Mouse (Mus musculus) left cerebral cortex, adult 11 months (tissue): ENCODE results near the gene Actl6b.

Source experiments
- DNase-seq: peaks from one replicate; pipeline ENCODE4 v3.0.0; 2022; ENCODE audit warnings: low spot score

Actl6b gene

DNA sequence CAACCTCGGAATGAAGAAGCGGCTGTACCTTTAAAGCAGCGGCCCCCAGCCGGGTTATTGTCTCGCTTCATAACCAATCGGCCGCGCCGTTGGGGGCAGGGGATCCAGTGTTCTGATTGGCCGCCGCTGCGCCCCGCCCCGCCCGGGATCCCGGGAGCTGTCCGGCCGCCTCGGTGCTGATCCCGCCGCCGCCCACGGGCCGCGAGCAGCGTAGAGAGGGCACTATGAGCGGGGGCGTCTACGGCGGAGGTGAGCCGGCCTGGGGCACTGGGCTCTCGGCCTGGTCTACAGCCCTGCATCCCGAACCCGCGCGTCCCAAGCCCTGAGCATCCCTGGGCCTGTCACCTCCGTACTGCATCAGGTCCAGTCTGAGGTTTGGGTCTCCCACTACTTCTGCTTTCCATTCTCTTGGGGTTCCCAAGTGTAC, at the start of gene Actl6b:
Actl6b (plus strand) TSS at position 107 of the 427 bp plus-strand sequence.
- peak; percentile 78 for DNase-seq

GRCm38 (mm10) chr5:137504041-137504440, 49.3 kb upstream of the Actl6b start:
- no peak for DNase-seq

GRCm38 (mm10) chr5:137510014-137510501, 43.3 kb upstream of the Actl6b start:
- DNase-seq, result no peak

DNA sequence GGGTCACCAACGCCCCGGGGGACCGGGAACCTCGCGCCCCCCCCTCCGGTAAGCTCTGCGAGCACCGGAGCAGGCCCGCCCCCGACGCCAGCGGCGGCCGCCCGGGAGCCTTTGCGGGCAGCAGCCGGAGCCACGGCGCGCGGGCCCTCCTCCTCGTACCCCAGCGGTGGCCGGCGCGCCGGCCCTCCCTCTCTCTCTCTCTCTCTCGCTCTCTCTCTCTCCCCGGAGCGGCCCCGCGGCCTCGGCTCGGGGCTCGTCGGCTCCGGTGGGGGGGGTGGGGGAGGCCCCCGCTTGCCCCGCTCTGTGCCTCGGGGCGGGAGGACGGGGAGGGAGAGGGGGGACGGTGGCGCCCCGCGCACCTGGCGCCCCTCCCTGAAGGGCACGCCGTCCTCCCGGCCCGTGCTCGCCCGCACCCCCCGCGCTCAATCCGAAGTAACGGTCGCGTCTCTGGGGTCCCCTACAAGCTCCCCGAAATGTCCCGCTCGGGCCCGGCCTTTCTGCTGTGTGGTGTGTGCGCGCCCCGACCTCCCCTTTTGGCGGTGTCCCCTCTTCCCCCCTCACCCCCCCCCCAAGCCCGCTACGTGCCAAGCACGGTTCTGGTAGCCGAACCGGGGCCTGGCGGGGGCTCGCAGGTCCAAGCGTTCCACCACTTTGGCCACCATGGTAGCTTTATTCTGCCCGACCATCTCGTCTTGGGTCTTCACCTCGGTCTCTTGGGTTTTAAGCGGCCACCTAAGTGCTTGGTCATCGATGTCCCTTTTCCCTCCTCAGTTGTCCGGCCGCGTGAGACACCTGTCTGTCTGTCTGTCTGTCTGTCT, 42.5 kb upstream of the Actl6b start:
- DNase-seq, result no peak

DNA sequence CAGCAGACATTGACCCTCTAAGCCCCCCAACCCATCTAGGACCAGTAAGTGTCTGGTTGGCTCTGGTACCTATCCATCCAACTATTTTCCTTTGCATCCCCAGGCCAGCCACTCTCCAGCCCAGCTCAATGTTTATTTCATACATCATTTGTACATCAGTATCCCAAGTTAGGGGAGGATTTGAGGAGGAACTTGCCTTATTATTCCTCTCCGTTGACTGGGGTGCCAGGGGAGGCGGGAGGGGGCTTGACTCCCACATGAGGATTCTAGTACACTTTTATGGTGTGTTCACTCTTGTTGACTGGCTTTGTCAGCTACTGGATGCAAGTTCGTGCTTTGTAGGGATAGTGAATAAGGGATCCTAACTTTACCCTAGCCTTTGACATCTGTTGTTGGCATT, 41.6 kb upstream of the Actl6b start:
- DNase-seq, result no peak

DNA sequence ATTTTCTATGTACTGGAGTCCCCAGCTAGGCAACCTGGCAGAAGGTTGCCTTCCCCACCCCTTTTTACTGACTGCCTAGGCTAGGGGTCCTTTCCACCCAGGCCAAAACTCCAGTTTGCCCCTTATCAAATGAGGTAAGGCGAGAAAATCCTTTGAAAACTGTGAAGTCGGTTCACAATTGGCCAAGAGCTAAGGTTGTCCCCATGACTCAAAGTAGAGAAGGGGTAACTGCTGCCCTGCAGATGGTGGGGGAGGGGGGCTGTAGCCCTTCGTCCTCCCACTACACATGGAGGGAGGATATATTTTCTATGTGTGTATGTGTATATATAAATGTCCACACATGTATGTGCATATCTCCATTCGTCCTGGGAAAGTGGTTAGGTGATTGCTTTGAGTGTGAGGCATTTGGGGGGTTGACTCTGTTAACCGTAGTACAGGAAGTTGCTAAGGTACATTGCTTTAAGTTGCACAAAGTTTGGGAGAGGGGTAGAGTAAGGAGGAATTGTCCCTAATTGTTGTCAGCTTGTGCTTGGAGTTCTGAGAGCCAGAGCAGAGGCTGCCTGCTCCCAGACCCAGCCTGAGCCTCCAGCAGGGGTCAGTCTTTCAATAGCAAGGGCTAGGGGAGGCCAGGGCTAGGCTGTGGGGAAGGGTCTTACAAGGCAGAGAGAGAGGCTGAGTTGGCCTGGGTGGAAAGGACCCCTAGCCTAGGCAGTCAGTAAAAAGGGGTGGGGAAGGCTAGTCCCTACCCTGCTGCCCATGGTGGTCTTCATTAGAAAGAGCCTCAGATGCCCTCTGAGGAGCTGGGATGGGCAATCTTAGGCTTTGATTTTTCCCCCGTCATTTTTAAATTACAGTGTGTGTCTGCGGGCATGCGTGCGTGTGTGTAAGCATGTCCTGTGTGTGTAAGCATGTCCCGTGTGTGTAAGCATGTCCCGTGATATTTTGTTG, 40.2 kb upstream of the Actl6b start:
- no peak for DNase-seq

- no peak for DNase-seq
Measured at GRCm38 (mm10) chr5:137513951-137514721, 39.2 kb upstream of the Actl6b start.

- no peak for DNase-seq
Measured at GRCm38 (mm10) chr5:137514811-137515210, 38.5 kb upstream of the Actl6b start.

- no peak for DNase-seq
Measured at GRCm38 (mm10) chr5:137518436-137518835, 34.9 kb upstream of the Actl6b start, which contains the start of gene Gigyf1. TSS of gene Gigyf1 (plus strand) at chr5:137518548.

GRCm38 (mm10) chr5:137519691-137520550, 33.4 kb upstream of the Actl6b start:
- DNase-seq, result no peak

- DNase-seq, result no peak
Measured at GRCm38 (mm10) chr5:137521861-137522260, 31.5 kb upstream of the Actl6b start.

GRCm38 (mm10) chr5:137522711-137523110, 30.6 kb upstream of the Actl6b start:
- DNase-seq, result no peak

DNA sequence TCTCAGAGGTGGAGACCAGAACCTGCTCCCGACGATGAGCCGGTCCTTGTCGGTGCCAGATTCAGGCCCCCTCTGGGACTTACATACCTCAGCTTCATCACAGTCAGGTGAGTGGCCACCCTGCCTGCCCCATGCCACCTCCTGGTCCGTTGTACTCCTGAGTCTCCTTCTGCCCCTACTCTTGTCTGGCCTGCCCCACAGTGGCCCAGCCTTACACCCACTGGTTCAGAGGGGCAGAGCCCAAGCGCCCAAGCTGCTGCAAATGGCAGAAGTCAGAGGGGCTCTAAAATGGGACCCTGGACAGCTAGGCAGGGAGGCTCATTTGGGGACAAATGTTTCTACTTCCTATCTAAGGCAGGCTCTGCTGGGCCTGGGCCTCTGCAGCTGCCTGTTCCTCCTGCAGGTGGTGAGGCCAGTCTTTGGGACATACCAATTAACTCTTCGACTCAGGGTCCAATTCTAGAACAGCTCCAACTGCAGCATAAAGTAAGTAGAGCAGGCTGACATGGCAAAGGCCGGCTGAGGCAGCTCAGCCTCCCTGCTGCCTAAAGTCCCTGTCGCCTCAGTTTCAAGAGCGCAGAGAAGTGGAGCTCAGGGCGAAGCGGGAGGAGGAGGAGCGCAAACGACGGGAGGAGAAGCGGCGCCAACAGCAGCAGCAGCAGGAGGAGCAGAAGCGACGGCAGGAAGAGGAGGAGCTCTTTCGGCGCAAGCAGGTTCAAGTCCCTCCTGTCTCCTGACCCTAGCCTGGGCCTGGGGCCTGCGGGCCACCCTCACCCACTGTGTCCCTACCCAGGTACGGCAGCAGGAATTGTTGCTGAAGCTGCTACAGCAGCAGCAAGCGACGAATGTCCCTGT, 29.7 kb upstream of the Actl6b start:
- no peak for DNase-seq

DNA sequence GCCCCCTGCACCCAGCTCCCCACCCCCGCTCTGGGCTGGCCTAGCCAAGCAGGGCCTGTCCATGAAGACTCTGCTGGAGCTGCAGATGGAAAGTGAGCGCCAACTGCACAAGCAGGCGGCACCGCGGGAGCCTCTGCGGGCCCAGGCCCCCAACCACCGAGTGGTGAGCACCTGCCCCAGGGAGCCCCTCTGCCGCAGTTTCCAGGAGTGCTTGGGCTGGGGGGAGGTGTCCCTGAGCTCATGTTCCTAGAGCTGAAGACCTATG, 29.1 kb upstream of the Actl6b start:
- no peak for DNase-seq

DNA sequence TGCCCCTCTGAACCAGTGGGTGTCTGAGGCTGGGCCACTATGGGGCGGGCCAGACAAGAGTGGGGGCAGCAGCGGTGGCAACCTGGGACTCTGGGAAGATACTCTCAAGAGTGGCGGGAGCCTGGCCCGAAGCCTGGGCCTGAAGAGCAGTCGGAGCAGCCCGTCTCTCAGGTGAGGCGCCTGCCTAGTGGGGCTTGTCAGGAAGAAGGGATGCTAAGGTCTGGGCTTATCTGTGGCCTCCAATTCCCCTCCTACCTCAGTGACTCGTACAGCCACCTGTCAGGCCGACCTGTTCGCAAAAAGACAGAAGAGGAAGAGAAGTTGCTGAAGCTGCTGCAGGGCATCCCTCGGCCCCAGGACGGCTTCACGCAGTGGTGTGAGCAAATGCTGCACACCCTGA, 28.6 kb upstream of the Actl6b start:
- DNase-seq, result no peak

DNA sequence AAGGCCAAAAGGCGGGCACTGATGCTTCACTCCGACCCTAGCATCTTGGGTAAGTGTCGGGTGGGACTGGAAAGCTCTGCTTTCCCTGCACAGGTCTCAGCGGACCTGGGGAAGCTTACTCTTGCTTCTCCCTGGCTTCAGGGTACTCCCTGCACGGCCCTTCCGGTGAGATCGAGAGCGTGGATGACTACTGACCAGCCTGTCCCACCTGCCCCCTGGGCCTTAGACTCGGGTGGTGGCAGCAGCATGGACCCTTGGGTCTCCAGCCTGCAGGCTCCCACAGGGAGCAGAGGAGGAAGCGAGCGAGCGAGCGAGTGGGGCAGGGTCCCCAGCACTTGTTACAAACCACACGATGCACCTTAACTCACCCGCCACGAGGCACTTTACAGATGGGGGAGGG, 27.8 kb upstream of the Actl6b start:
- no peak for DNase-seq

DNA sequence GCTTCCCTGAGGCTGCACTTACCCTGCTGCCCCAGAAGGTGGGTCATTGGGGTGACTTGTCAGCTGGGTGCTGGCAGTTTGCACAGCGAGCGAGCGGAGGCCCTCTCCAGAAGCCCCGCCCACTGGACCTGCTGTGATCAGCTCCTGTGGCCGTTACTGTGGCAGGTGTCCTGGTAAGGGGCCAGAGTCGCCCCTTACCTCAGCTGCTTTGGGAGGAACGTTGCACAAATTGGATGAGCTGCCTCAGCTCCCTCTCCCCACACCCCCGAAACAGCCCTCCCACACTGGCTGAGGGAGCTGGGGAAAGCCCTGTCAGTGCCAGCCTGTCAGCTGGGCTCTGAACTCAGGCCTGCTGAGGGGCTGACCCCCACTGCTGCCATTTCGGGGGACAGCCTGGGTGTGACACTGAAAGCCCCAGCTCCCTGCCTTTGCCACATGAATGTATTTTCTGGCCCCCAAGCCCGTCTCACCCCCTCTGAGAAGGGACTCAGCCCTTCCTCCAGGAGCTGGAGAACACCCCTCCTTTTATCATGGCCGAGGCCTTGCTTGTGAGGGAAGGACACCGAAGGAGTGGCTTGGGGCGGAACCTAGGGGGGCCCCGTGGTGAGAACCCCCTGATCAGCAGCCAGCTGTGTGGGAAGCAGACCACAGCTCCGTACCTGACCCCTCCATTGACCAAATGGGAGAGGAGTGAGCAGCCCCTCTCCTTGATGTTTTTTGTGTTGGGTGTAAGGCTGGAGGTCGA, 27.0 kb upstream of the Actl6b start:
- DNase-seq, result no peak

GRCm38 (mm10) chr5:137527413-137527812, 25.9 kb upstream of the Actl6b start:
- no peak for DNase-seq

DNA sequence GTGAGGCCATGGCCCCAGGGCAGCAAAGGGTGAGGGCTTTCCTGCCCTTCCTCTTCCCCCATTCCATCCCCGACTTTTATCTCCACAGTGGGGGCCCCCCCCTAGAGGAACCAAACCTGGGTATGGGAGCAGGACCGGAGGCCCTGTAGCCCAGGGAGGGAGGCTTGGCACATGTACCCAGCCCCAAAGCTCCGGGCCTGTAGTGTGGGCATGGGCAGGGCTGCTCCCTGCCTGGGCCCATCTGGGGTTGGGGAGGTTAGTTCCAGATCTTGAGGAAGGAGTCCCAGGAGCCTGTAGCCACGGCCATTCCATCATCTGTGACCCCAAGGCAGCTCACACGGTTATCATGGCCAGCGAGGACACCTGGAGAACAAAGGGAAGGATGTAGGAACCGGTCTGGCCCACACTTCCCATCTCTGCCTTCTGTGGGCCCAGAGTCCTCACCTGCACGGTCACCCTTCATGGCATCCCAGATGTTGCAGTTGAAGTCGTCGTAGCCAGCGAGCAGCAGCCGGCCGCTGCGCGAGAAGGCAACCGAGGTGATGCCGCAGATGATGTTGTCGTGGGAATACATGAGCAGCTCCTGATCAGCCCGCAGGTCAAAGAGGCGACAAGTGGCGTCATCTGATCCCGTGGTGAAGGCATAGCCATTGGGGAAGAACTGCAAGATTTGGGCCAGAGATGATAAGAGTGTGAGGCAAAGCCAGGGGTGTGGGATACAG, 24.9 kb upstream of the Actl6b start:
- no peak for DNase-seq
